Mouse (Mus musculus): ENCODE data around the gene Marcks.
A peak's percentile ranks its signal among the peaks of the same experiment; 100 is the strongest.

The Marcks gene

GRCm38 (mm10) chr10:37138778-37139442 is at the start of gene Marcks:
Gene Marcks (minus strand): TSS chr10:37138920.
- peak; percentile 78 for DNase-seq (ENCODE audit: low read depth, low spot score)

- DNase-seq (ENCODE audit: low read depth, low spot score) = no peak
Measured at GRCm38 (mm10) chr10:37177071-37177470, 38.4 kb upstream of the Marcks start.

GRCm38 (mm10) chr10:37172416-37172950 is 33.8 kb upstream of the Marcks start:
- DNase-seq (ENCODE audit: low read depth, low spot score) = no peak

GRCm38 (mm10) chr10:37171711-37172415 is 33.1 kb upstream of the Marcks start:
- no peak for DNase-seq (ENCODE audit: low read depth, low spot score)

GRCm38 (mm10) chr10:37170878-37171277 is 32.2 kb upstream of the Marcks start:
- no peak for DNase-seq (ENCODE audit: low read depth, low spot score)

GRCm38 (mm10) chr10:37170466-37170865 is 31.7 kb upstream of the Marcks start:
- no peak for DNase-seq (ENCODE audit: low read depth, low spot score)

- no peak for DNase-seq (ENCODE audit: low read depth, low spot score)
Measured at GRCm38 (mm10) chr10:37167527-37167926, 28.8 kb upstream of the Marcks start.

GRCm38 (mm10) chr10:37159731-37160130 is 21.0 kb upstream of the Marcks start:
- no peak for DNase-seq (ENCODE audit: low read depth, low spot score)

GRCm38 (mm10) chr10:37157156-37157555 is 18.4 kb upstream of the Marcks start:
- no peak for DNase-seq (ENCODE audit: low read depth, low spot score)

- DNase-seq (ENCODE audit: low read depth, low spot score) = no peak
Measured at GRCm38 (mm10) chr10:37155131-37155530, 16.4 kb upstream of the Marcks start.

- DNase-seq (ENCODE audit: low read depth, low spot score) = no peak
Measured at GRCm38 (mm10) chr10:37151539-37152271, 13.0 kb upstream of the Marcks start.

GRCm38 (mm10) chr10:37148016-37148415 is 9.3 kb upstream of the Marcks start:
- DNase-seq (ENCODE audit: low read depth, low spot score) = no peak

GRCm38 (mm10) chr10:37145456-37145855 is 6.7 kb upstream of the Marcks start:
- no peak for DNase-seq (ENCODE audit: low read depth, low spot score)

GRCm38 (mm10) chr10:37141621-37142020 is 2.9 kb upstream of the Marcks start:
- peak; percentile 7 for DNase-seq (ENCODE audit: low read depth, low spot score)

GRCm38 (mm10) chr10:37140736-37141451 is 2.2 kb upstream of the Marcks start:
- peak; percentile 66 for DNase-seq (ENCODE audit: low read depth, low spot score)

- no peak for DNase-seq (ENCODE audit: low read depth, low spot score)
Measured at GRCm38 (mm10) chr10:37140166-37140735, 1.5 kb upstream of the Marcks start.

GRCm38 (mm10) chr10:37139443-37140165 is 884 bp upstream of the Marcks start:
- DNase-seq (ENCODE audit: low read depth, low spot score) = peak; percentile 60

GRCm38 (mm10) chr10:37138311-37138731 is 399 bp downstream of the Marcks start:
- DNase-seq (ENCODE audit: low read depth, low spot score) = peak; percentile 40

- no peak for DNase-seq (ENCODE audit: low read depth, low spot score)
Measured at GRCm38 (mm10) chr10:37137531-37138310, 999 bp downstream of the Marcks start.

Data from A20 (cell line).